Mouse (Mus musculus) adrenal gland, adult 2 months (tissue): ENCODE results near the gene Lgals8. TPM values are rescaled to one million over a fixed set of nuclear protein-coding genes. Genes with fewer than 3 reads are reported as not detected.
A peak's percentile ranks its signal among the peaks of the same experiment; 100 is the strongest.
"Not testable (repeated sequence)": the region's sequence is repeated elsewhere in the genome, so short reads cannot be mapped to it uniquely, and the experiment has no call there.

Source experiments
- DNase-seq: peaks from one replicate; pipeline ENCODE4 v3.0.0; 2021
- long read RNA-seq: library from polyadenylated mRNA; stranded (forward); transcript quantifications from one replicate; pipeline ENCODE4 v2.0.0, GENCODE M21; 2021
- polyA plus RNA-seq: library from polyadenylated mRNA; depleted of rRNA; stranded (reverse); fragments of >200 nt; gene quantifications from 2 replicates; pipeline ENCODE4 v1.2.3, GENCODE M21; 2012; rRNA removed
- total RNA-seq, 2 experiments: library from RNA; stranded (reverse); gene quantifications; 2 replicates each; pipeline ENCODE4 v1.2.3; 2021

Lgals8 gene
- total RNA-seq, result 10 to 100 TPM; 73.3 to 87.4 TPM
- polyA plus RNA-seq, result 15.6 and 16.5 TPM in 2 replicates
- long read RNA-seq, transcript Lgals8-201 (10 exons, 2,736 nt), result minor isoform, 12 of 51 reads
- long read RNA-seq, transcript Lgals8-202 (10 exons, 2,792 nt), result major isoform, 27 of 51 reads
- long read RNA-seq, partial matches to known transcripts, result 1 of 51 reads
- long read RNA-seq, other reads (novel, unspliced or antisense), result 7 of 51 reads

DNA sequence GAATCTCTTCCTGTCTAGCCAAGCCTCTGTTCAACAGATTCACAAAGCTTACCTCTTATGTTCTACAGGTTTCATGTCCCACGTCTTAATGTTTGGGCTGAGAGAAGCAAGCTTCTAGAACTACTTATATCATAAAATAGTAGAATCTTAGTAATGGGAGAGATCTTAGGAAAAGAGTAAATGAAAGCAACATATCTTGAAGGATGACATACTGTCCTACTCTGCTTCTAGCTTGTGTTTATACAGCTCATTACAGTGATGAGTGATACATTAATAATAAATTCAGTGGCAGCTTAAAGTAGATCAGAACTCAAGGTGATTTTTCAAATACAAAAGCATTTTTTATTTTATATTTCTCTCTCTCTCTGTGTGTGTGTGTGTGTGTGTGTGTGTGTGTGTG, at the start of gene Lgals8:
Lgals8 (minus strand) TSS at position 101 of the 400 bp plus-strand sequence.
- no peak for DNase-seq

DNA sequence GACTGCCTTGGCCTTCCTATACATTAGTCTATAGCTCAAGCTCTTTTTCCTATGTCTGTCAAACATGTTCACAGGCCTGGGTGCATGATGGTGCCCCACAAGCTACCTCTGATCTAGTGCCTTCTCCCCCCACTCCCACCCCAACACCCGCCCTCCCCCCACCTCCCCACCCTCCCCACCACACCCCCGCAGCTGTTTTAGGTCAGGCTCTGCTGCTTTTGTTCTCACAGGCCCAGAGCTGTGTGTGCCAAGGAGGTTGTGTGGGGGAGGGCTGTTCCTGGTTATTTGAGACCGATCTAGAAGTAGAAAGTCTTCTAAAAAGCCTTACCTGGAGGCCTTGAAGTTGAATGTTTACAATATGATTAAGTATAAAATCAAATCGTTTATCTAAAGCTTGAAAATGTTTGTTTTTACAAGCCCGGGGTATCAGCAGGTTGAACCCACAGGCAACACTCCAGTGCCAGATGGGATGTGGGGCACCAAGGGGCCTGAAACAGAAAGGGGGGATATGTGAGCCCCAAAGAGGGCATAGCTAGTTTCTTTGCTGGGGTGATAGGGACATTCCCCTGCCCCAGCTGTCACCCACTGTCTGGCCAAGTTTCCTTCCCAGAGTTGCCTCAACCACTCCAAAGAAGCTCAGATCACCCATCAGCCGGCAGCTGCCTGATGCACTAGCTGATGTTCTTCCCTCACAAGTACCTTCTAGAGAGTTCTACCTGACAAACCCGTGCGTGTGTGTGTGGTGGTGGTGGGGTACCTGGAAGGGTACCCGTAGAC, 46.6 kb upstream of the Lgals8 start:
- no peak for DNase-seq

DNA sequence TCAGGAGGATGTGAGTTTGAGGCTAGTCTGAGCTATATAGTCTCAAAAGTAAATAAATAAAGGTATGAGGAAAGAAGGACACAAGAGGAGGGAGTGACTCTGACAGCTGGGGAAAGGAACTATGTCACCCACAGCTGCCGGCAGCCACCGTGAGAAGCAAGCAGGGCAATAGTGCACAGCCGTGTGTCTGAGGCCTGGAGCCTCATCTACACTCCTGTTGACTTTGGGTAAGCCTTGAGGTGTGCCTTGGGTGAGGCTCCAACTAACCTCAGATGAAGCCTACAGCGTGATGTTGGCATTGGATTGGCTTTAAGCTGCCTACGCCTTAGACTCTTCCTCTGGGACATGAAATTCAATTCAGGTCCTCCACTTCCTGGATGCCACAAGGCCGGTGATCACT, 45.3 kb upstream of the Lgals8 start:
- no peak for DNase-seq

DNA sequence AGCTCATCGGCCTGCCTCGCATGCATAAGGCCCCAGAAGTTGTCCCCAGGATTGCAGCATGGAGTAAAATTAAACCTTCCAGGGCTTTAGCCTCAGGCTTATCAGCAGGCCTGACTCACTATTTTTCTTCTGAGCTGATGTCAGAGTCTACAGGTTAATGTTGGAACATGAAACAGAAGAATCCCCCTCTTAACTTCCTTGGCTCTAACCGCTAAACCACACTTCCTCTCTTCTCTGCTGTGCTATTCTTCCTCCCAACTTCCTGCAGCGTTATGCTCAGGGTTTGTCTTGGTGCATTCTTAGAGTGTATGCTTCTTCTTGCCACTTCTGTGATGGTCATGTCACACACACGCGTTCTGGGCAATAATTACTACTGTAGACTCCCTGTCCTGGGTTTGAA, 42.7 kb upstream of the Lgals8 start:
- DNase-seq, result no peak

DNA sequence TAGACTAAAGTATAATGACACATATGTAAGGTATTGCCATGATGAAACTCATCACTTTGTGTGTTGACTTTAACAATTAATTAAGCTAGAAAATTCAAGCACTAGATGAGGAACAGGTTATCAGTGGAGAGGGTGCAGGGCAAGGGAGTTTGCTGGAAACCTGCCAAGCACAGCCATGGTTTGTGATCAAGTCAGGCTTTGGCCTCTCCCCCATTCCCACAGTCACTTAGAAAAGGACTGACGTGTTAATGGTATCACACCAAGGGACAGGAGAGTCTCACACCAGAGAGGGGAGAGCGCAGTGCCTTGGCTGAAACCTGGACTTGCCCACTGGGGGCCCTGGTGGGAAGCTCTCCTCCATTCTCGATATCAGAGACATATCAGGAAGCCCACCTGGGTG, 40.6 kb upstream of the Lgals8 start:
- no peak for DNase-seq

DNA sequence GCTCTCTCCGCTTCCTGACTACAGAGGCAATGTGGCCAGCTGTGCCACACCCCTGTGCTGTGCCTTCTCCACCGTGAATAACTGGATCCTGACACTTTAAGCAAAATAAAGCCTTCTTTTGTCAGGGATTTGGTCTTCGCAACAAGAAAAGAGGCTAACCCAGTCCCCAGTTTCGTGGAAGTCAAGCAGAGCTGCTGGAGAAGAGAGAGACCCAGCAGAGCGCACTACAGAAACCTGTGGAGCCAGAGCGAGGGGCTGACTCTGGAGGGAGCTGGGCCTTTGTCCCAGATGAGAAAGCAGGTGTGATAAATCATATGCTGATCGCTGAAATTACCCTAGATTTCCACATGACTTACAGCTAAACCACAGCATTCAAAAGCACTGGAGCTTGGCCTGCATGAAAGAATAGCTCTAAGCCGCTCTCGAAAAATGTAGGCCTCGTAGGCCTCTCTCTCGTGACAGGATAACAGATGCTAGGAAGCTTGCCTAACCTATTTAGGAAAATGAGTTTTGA, 38.6 kb upstream of the Lgals8 start:
- DNase-seq, result no peak

DNA sequence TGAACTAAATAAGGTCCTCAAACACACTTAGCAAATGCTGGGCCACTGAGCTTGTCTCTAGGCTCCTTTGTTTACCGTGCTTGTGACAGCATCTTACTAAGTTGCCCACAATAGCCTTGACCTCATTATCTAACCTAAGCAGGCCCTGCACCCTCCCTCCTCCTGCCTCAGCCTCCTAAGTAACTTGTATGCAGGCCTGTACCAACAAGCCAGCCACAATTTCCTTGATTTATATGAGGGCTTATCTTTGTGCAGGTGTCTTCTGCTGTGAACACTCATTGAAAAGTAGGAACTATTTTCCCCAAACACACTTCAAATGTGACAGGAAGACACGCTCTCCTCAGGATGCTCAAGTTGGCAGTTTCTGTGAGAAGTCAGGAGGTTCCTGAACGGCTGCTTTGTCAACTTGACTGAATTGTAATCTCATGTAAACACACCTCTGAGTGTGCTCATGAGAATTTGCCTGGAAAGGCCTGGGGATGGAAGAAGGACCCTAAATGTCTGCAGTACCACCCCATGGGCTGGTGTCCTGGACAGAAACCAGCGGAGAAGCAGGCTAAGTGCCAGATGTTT, 38.0 kb upstream of the Lgals8 start:
- no peak for DNase-seq

DNA sequence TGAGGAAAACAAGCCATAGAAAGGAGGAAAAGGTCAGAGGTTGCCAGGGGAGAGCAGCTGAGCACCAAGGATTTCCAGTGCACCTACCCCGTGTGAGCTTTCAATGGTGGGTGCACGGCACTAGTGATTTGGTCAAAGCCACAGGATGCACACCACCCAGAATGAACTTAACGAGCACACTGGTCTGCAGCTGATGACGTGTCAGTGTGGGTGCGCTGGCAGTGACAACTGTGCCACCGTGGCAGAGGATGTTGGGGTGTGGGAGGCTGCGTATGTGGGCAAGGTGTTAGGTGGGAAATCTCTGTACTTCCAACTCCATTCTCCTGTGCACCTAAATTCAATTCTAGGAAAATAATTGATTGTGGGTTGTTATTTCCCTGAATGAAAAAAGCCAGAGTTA, 34.4 kb upstream of the Lgals8 start:
- no peak for DNase-seq

DNA sequence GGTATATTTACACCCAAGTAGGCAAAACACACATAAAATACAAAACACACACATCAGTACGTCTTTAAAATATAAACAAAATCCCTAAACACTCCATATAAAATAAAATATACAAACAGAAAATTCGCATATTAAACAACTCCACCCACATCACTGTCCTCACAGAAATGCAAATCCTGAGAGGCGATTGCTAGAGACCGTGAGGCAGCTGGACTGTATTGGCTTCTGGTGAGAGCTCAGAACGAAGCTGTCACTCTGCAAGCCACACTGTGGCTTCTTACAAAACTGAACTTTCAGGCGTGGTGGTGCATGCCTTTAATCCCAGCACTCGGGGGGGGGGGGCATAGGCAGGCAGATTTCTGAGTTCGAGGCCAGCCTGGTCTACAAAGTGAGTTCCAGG, 33.1 kb upstream of the Lgals8 start:
- DNase-seq, result no peak

DNA sequence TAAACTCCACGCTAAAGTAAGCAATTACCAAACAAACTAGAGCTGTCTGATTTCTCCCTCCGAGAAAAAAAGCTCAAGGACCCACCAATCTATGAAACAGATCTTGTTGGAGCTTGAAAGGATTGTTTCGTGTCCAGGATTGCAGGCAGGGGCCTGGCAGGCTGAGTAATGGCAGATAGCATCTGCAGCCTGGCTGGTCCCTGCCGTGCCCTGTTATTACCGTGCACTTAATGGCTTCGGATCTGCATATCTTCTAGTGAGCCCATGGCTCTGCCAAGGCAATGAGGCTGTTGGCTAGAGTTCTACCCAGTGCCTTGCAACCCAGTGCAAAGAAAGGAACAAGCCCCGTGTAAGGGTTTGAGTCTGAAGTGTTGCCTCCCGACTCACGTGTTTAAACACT, 30.0 kb upstream of the Lgals8 start:
- DNase-seq, result no peak

DNA sequence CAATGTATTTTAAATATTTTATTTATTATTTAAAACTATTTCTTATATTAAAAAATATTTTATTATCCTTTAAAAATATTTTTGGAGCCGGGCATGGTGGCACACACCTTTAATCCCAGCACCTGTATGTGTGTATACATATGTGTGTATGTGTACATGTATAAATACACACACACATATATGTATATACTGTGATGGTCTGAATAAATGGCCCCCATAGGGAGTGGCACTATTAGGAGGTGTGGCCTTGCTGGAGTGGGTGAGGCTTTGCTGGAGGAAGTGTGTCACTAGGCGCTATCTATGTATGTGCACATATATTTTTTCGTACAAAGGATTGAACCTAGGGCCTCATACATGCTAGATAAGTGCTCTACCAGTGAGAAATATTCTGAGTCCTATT, 27.8 kb upstream of the Lgals8 start:
- DNase-seq, result no peak

DNA sequence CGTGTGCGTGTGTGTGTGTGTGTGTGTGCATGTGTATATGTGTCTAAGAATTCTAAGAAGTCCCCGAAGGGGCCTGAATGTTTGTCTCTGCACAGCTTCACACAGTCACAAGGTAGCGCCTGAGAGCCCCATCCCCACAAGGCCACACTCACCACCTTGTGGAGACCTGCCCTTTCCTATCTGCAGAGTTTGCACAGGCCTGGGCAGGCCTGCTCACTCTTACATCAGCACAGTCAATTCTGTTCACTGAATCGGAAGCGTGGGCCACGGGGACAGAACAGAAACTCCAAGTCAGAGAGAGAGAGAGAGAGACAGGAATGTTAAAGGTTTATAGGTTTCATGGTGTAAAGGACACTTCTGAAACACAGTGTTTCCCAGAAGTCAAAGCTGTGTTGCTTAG, 20.9 kb upstream of the Lgals8 start:
- DNase-seq, result no peak

DNA sequence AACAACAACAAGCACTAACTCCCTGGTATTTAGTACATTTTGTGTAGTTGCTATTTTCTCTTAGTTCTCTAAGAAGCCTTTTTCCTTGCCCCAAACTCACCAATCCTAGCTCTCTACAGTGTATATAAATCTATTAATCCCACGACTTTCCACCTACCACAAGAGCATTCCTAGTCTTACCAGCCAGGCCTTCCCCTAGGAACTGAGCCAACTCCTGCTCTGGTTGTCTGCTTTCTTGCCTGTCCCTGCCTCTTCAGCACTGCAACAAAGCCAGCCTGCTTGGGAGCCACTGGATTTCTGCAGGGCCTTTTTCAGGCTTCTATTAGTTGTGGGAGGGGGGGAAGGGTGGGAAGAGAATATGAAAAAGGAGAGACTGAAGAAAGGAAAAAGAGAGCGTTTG, 20.5 kb upstream of the Lgals8 start:
- no peak for DNase-seq

DNA sequence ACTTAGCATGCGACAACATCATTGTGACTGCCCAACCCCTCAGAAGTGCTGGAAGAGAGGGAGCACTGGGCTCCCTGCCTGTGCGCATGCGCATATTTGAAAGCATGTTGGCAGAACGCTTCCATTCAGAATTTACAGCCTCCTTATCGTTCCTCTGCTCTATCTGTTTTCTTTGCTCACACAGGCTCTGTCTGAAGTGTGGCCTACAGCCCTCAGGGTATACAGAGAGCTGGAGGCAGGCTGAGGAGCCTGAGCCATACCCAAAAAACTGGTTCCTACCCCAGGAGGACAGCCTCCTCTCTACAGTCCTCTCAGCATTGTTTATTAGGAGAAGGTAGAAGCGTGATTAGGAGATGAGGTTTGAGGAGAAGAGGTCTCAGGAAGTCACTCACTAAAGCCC, 15.1 kb upstream of the Lgals8 start:
- DNase-seq, result no peak

DNA sequence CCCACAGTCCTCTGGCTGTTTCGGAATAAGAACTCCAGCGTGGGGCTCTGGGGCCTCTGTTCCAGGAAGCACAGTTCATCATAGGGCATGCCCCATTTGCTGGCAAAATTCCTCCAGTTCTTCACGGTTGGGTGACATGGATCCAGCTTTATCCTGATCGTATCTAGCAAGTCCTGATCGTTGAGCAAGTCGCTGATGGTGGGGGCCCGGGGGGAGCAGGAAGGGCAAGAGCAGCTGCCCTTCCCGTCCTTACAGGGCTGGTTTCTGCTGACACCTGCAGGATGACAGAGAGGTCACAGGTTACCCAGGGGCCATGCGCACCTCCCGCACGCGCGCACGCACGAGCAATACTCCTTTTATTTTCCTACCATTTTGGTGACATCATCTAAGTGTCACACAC, 13.6 kb upstream of the Lgals8 start:
- no peak for DNase-seq

DNA sequence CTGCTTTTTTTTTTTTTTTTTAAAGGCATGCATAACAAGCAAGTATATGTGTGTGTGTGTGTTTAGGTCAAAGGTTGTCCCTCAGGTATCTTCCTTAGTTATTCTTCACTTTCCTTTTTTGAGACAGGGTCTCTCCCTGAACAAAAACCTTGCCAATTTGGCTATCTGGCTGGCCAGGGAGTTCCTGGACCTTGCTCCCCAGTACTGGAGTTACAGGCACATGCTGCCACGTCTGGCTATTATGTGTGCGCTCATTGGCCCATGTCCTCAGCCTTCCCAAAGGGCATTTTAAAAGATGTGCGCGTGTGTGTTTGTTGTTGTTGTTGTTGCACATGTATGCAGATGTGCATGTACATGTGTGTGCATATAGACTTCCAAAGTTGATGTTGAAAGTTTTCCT, 12.1 kb upstream of the Lgals8 start:
- no peak for DNase-seq

DNA sequence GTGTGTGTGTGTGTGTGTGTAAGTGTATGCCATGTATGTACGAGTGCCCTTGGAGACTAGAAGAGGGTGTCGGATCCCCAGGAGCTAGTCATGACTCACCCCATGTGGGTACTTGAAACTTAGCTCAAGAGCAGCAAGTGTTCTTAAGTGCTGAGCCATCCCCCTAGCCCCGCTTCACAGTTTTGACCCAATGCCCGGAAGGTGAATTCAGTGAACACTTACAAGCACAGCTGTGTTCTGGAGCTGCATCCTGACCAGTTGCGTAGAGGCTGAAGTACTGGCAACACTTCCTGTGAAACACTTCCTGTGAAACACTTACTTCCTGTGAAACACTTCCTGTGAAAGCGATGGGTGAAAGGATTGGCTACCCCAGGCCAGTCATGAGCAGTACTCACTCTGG, 10.5 kb upstream of the Lgals8 start:
- no peak for DNase-seq

DNA sequence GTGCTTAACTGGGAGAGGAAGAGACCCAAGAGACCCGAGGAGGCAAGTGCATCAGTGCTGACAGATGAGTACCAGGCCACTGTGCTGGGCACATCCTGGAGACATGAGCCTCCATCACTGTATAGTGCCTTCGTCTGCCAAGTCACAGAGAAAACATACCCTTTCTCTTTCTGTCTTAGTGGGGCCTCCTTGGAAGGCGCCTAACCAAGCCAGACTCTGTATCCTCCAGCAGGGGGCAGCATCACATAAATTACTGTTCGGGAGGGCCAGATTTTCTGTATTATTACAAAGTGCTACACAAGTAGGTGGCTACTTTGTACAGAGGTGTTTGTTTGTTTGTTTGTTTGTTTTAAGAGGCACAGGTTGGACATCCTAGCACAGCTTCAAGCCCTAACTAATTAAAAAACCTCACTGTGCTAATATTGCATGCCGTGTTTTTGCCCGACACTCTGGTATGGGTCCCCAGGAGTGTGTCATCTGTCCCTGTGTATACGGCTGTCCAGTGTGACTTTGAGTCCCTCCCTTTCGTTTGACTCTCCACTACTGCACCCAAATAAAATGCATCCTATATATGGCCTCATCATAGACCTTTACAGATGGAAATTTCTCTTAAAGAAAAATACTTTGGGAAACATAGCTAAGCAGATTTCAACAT, 9.1 kb upstream of the Lgals8 start:
- peak; percentile 69 for DNase-seq

DNA sequence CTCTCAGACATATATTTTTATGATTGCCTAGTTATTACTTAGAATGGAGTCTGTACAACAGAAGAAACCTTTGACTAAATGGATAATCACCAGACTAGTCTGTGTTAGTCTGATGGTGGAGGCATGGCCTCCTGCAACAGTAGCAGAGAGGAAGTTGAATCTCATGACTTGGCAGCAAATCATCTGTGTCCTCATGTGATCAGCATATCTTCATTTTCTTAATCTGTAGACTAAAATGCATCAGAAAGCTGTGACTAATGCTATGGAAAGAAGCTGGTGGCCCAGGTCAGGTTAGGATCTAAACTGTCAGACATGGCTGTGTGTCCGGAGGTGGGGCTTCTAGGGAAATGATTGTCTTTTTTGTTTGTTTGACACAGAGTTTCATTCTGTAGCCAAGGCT, 3.7 kb upstream of the Lgals8 start:
- DNase-seq, result no peak

DNA sequence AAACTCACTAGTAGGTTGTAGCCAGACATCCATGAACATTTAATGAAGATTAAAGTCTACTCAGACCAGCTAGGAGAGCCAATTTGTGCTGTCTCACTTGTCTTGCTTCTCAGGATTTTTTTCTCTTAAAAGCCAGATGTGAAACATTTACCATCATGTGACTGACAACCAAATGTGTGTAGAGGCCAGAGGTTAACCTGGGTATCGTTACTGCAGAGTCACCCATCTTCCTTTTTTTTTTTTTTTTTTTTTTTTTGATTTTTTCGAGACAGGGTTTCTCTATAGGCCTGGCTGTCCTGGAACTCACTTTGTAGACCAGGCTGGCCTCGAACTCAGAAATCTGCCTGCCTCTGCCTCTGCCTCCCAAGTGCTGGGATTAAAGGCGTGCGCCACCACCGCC, 585 bp downstream of the Lgals8 start:
- not testable (repeated sequence) for DNase-seq

DNA sequence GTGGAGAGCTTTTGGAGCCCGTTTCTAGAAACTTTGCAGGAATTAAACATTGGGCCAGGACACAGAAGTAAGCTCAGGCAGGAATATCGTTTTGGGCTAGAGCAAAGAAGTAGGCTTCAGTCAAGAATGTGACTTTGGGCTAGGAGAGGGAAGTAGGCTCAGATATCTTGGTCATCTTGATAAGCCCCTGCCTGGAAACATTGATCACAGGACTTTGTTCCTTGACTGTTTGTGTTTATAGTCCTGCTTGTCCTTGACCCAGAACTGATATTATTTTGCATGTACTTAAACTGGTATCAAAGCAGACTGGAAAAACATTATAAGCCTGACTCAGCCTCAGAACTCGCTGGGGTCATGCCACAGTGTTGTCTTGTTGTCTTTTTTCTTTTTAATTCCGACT, 2.1 kb downstream of the Lgals8 start:
- DNase-seq, result no peak

DNA sequence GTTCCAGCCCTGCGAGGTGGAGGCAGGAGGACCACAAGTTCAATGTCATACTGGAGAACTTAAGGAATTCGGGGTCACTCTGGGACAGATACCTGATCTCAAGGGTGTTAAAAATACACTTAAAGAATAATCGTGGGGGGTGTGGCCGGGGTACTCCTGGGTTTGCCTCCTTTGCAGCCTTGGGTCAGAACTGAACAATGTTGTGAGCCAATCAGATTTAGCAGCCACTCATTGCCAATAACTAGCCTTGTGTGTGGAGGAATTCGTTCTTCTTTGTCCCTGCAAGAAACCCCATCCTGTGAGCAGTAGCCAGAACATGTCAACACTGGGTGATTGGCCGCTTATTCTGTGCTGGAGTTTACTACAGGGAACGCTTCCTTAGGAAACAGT, 3.0 kb downstream of the Lgals8 start:
- DNase-seq, result no peak
